Mouse (Mus musculus): Measurements from ENCODE around the gene Bpifa6.

Gene Bpifa6

GRCm38 (mm10) chr2:154038932-154039331, 64.2 kb downstream of the Bpifa6 start:
- peak; percentile 18 for DNase-seq (ENCODE audit: low read depth, low spot score)

- no peak for DNase-seq (ENCODE audit: low read depth, low spot score)
Observed at GRCm38 (mm10) chr2:154044743-154045142, 70.0 kb downstream of the Bpifa6 start.
